In genomic region chr10:19061201-19061600, GRCm38 (mm10) we compare ENCODE assay signal across 23 mouse cellular contexts. TPM values are rescaled to one million over a fixed set of nuclear protein-coding genes. Genes with fewer than 3 reads are reported as not detected.
DNase-seq lines count a peak whose midpoint lies in the region; ATAC-seq and TF ChIP-seq lines count a peak whose summit lies in the region.
"Had no signal": no experiment of that assay in that cellular context is flagged by ENCODE, and none has a peak within 500 bp of the region (broad histone marks: within the 10 kb centered on the region; RNA-seq: fewer than 3 reads in every experiment).

No protein-coding gene starts in this region.

- no peak for ATAC-seq in CD4-positive, CD25-positive, alpha-beta regulatory T cell, adult 4 months
- ATAC-seq: forebrain, embryonic 14.5 days; hindbrain, embryonic 16.5 days; Patski had no signal

- peak; percentile 43 for DNase-seq in CD4-positive, CD25-positive, alpha-beta regulatory T cell, adult 2 months (ENCODE audit: low read depth, low spot score)
- DNase-seq in layer of hippocampus, adult 2 months (ENCODE audit: low spot score in 2 of 2) = no peak
- no peak for DNase-seq in layer of hippocampus, adult 8-10 months (ENCODE audit: low spot score in 2 of 2)
- peak; percentile 6 for DNase-seq in thymus, postnatal 0 days (ENCODE audit: low spot score)
- DNase-seq in thymus, postnatal 10 days (ENCODE audit: low spot score in 2 of 2) = no peak
- DNase-seq in naive thymus-derived CD4-positive, alpha-beta T cell, adult 2 months (ENCODE audit: low read depth) = peak; percentile 62
- no peak for DNase-seq in Muller cell, postnatal 12 days (ENCODE audit: inconsistent ontology term)
- DNase-seq: adrenal gland, adult 2 months; adrenal gland, postnatal 25 days; cerebellum, adult 8-10 months; cerebellum, postnatal 14 days; embryo, embryonic 11 days; gastrocnemius, adult 2 months; gastrocnemius, postnatal 25 days; heart, postnatal 4 days had no signal

- 0 out of 2 replicates have a peak overlapping the region, but pooled peaks have one; percentile 36 for H3K27ac ChIP-seq in layer of hippocampus, adult 2 months
- H3K27ac ChIP-seq: embryonic facial prominence, embryonic 15.5 days; forebrain, embryonic 10.5 days; gastrocnemius, adult 2 months; hindbrain, embryonic 12.5 days had no signal

- TF ChIP-seq CTCF in layer of hippocampus, adult 2 months (conservative IDR thresholded peaks at IDR 0.05) = no peak

- no peak overlapping the region for H3K4me3 ChIP-seq in layer of hippocampus, adult 2 months
- H3K4me3 ChIP-seq: embryonic facial prominence, embryonic 15.5 days; erythroblast, embryonic 14.5 days; forebrain, embryonic 10.5 days; gastrocnemius, adult 2 months; hindbrain, embryonic 12.5 days had no signal

RNA-seq across cellular contexts. Expression of gene Tnfaip3, which starts 45.7 kb away (rescaled TPM):
- polyA plus RNA-seq in CD4-positive, CD25-positive, alpha-beta regulatory T cell, adult 4 months (2017; shearing (Covaris generic)) = 10 to 100 TPM; 36.6 to 47.4 TPM
- total RNA-seq in layer of hippocampus, adult 2 months (2021) = 1 to 10 TPM; 3.9 to 5.0 TPM
- total RNA-seq in layer of hippocampus, adult 8-10 months (2022) = 1 to 10 TPM; 6.0 to 7.1 (median 6.4) TPM
- polyA plus RNA-seq in thymus, postnatal 0 days (2015; fragmentation: Nextera tagmentation; extraction: Ambion mirVana) = 26.6 and 27.6 TPM in 2 replicates

Comparison
In these comparisons a context has a peak if more than half of its experiments do, and no peak if none do; other contexts are left out.
1. DNase-seq: peak in CD4-positive, CD25-positive, alpha-beta regulatory T cell, adult 2 months (single experiment), thymus, postnatal 0 days (single experiment) and naive thymus-derived CD4-positive, alpha-beta T cell, adult 2 months (single experiment); none in layer of hippocampus, adult 2 months (0 of 2), layer of hippocampus, adult 8-10 months (0 of 2), thymus, postnatal 10 days (0 of 2) and Muller cell, postnatal 12 days (single experiment).